Mouse (Mus musculus): ENCODE results near the gene Zfp335. TPM values are rescaled to one million over a fixed set of nuclear protein-coding genes. Genes with fewer than 3 reads are reported as not detected.

The Zfp335 gene
- total and polyA plus RNA-seq, 2 experiments = 2.4 to 18.9 TPM

DNA sequence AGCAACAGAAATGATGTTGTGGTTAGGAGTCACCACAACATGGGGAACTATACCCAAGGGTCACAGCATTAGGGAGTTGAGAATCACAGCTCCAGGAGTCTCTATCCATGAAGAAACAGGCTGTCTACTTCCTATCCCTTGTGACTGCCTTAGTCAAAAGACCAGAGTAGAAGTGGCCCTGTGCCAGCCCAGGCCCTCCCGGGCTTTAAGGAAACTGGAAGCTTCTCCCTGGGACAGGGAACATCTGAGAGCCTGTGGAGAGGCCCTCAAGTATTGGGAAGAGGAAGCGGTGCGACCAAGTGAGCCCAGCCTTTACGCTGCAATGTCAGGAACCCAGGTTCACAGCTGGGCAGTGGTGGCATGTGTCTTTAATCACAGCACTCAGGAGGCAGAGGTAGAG is 24.4 kb upstream of the Zfp335 start:
- 81% methylated on average over 4 of the region's 4 CpGs for WGBS
- no peak for TF ChIP-seq CTCF (IDR thresholded peaks at IDR 0.05; ENCODE audit: low read depth, low read length)
- no peak for TF ChIP-seq POLR2A (IDR thresholded peaks at IDR 0.05; ENCODE audit: extremely low read depth, insufficient read depth, low read length)
- Histone ChIP-seq H3K27ac (replicated peaks; ENCODE audit: insufficient read depth, low read depth, low read length) (no peak overlapping the region), H3K4me1 (ENCODE audit: control insufficient read depth, insufficient read depth, low read length) (peaks cover 3% of the 10 kb centered on the region; the same call in 1 of the 2 replicates), H3K79me2 (ENCODE audit: control insufficient read depth, insufficient read depth, low read length) (no peaks in the 10 kb centered on the region), H3K36me3 (ENCODE audit: control insufficient read depth, insufficient read depth, low read length) (no peaks in the 10 kb centered on the region), H3K4me3 (ENCODE audit: insufficient read depth, low read depth, low read length) (no peak overlapping the region), H3K27me3 (ENCODE audit: control insufficient read depth, insufficient read depth, low read length) (peaks cover 6% of the 10 kb centered on the region; the same call in 1 of the 2 replicates), H3K9ac (ENCODE audit: low read depth, low read length) (no peak overlapping the region)
- no peak for DNase-seq (ENCODE audit: extremely low read depth, low read depth, low spot score)

DNA sequence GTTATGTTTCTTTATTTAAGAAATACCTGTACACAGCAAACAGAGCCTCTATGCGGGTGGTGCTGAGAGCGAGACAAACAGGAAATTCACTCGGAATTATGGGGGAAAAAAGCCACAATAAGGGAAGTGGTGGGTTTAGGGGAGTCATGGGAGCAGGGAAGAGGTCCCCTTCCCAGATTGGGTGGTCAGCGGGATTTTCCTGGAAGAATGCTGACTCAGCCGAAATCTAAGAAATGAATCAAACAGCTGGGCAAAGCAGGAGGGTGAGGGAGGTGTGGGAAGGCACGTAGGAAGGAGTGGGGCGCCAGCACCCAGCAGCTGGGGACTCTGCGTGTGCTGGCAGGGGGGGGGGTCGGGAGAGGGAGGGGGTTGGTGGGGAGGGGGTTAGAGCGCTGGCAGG is 22.0 kb upstream of the Zfp335 start:
- DNase-seq (ENCODE audit: extremely low read depth, low read depth, low spot score) = no peak
- Histone ChIP-seq H3K79me2 (ENCODE audit: control insufficient read depth, insufficient read depth, low read length) (no peaks in the 10 kb centered on the region), H3K4me1 (ENCODE audit: control insufficient read depth, insufficient read depth, low read length) (peaks cover 3% of the 10 kb centered on the region; the same call in 1 of the 2 replicates), H3K9ac (ENCODE audit: low read depth, low read length) (no peak overlapping the region), H3K27me3 (ENCODE audit: control insufficient read depth, insufficient read depth, low read length) (no peaks in the 10 kb centered on the region), H3K36me3 (ENCODE audit: control insufficient read depth, insufficient read depth, low read length) (no peaks in the 10 kb centered on the region), H3K4me3 (ENCODE audit: insufficient read depth, low read depth, low read length) (no peak overlapping the region), H3K27ac (replicated peaks; ENCODE audit: insufficient read depth, low read depth, low read length) (no peak overlapping the region)
- 37% methylated on average over 10 of the region's 10 CpGs for WGBS
- TF ChIP-seq POLR2A (IDR thresholded peaks at IDR 0.05; ENCODE audit: extremely low read depth, insufficient read depth, low read length) = no peak
- no peak for TF ChIP-seq CTCF (IDR thresholded peaks at IDR 0.05; ENCODE audit: low read depth, low read length)

DNA sequence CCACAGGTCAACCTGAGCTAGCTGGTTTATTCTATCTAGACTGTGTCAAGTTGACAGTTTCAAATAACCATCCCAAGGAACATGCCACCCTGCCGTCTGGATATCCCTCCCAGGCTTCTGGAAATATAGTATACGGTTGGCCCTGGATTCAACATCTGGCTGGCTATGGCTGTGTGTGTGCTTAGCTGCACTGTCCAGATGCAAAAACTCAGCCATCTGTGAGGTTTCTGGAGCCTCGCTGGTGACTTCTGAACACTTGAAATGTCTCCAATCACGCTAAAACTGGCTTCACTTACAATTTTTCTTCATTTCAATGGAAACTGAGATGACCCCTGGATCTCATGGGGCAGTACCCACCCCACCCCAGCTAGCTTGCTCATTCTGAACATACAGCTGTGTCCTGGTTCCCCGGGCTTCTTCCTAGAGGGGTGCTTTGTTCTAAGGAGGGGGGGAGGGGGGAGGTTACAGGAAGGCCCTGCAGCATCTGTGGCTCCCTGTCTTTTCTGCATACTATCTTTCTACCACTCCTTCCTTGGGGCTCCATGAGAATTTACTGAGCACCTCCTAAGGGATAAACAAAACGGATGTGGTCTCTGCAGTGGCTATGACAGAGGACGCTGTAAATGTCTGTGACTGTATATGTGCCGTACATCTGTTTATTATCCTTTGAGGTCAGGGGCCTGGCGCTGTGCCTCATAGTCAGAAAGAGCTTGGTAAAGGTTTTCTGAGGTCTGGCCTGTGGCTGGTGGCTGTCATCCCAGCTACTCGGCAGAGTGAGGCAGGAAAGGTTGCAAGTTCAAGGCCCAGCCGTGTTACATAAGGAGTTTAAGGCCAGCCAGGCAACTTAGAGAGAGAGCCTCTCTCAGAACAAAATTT is 19.4 kb upstream of the Zfp335 start:
- Histone ChIP-seq H3K27ac (replicated peaks; ENCODE audit: insufficient read depth, low read depth, low read length) (no peak overlapping the region), H3K27me3 (ENCODE audit: control insufficient read depth, insufficient read depth, low read length) (no peaks in the 10 kb centered on the region), H3K4me3 (ENCODE audit: insufficient read depth, low read depth, low read length) (no peak overlapping the region), H3K9ac (ENCODE audit: low read depth, low read length) (no peak overlapping the region), H3K79me2 (ENCODE audit: control insufficient read depth, insufficient read depth, low read length) (no peaks in the 10 kb centered on the region), H3K4me1 (ENCODE audit: control insufficient read depth, insufficient read depth, low read length) (no peaks in the 10 kb centered on the region), H3K36me3 (ENCODE audit: control insufficient read depth, insufficient read depth, low read length) (no peaks in the 10 kb centered on the region)
- 67% methylated on average over 11 of the region's 11 CpGs for WGBS
- no peak for TF ChIP-seq CTCF (IDR thresholded peaks at IDR 0.05; ENCODE audit: low read depth, low read length)
- no peak for TF ChIP-seq POLR2A (IDR thresholded peaks at IDR 0.05; ENCODE audit: extremely low read depth, insufficient read depth, low read length)
- DNase-seq (ENCODE audit: extremely low read depth, low read depth, low spot score) = no peak

DNA sequence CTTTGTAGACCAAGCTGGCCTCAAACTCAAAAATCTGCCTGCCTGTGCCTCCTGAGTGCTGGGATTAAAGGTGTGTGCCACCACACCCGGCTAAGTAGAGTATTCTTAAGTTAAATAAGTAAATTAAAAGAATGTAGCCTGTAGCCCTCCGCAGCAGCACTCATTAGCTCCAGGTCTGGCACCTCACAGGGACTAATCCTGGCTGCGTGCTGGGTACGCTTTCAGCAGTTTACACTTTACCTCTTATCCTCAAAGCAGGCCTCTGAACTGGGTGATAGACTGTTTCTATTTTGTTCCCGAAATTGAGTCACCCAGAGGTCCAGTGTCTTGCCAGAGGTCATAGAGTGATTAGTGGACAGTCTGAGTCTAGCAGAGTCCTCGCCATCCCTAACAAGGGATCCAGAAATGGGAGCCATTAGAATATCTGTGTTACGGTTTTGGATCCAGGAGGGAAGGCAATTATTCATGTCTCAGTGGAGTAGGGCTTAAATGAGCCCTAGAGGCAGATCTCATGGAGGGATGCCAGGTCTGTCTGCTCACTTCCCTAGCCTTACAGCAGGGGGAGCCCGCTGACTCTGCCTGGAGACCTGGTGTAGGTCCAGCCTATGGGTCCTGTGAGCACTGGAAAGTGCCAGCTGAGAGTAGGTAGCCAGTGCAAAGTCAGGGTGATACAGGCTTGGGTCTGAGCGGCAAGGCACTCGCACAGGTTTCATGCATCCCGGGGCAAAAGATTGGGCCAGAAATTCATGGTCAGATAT is 12.7 kb upstream of the Zfp335 start:
- H3K79me2 ChIP-seq (ENCODE audit: control insufficient read depth, insufficient read depth, low read length) = no peaks in the 10 kb centered on the region
- peak; percentile 65 for DNase-seq (ENCODE audit: extremely low read depth, low read depth, low spot score)
- TF ChIP-seq CTCF (IDR thresholded peaks at IDR 0.05; ENCODE audit: low read depth, low read length) (peak; percentile 97), POLR2A (IDR thresholded peaks at IDR 0.05; ENCODE audit: extremely low read depth, insufficient read depth, low read length) (no peak)
- WGBS = 33% methylated on average over 11 of the region's 11 CpGs
- H3K4me1 ChIP-seq (ENCODE audit: control insufficient read depth, insufficient read depth, low read length) = no peaks in the 10 kb centered on the region
- peaks cover 1% of the 10 kb centered on the region; the same call in 1 of the 2 replicates for H3K36me3 ChIP-seq (ENCODE audit: control insufficient read depth, insufficient read depth, low read length)
- no peak overlapping the region for H3K27ac ChIP-seq (replicated peaks; ENCODE audit: insufficient read depth, low read depth, low read length)
- no peak overlapping the region for H3K4me3 ChIP-seq (ENCODE audit: insufficient read depth, low read depth, low read length)
- no peaks in the 10 kb centered on the region for H3K27me3 ChIP-seq (ENCODE audit: control insufficient read depth, insufficient read depth, low read length)
- H3K9ac ChIP-seq (ENCODE audit: low read depth, low read length) = no peak overlapping the region

DNA sequence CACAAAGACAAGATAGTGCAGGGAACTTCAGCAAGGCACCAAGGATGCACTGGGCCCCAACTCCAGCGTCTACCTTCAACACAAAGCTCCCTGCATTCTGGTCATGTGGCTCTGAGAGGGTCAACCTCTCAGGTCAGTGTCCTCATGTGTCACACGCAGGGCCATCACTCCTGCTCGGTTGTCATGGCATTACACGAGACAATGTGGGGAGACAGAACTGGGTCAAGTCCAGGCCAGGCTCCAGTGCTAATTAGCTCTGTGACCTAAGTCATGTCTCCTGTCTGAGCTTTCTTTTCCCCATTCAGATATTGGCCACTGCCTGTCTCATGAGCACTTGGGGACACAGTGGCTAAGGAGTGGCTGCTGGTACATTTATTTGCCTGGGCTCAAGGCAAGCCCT is 11.7 kb upstream of the Zfp335 start:
- H3K79me2 ChIP-seq (ENCODE audit: control insufficient read depth, insufficient read depth, low read length) = no peaks in the 10 kb centered on the region
- no peak overlapping the region for H3K27ac ChIP-seq (replicated peaks; ENCODE audit: insufficient read depth, low read depth, low read length)
- H3K36me3 ChIP-seq (ENCODE audit: control insufficient read depth, insufficient read depth, low read length) = peaks cover 2% of the 10 kb centered on the region; the same call in 1 of the 2 replicates
- no peaks in the 10 kb centered on the region for H3K27me3 ChIP-seq (ENCODE audit: control insufficient read depth, insufficient read depth, low read length)
- no peak overlapping the region for H3K9ac ChIP-seq (ENCODE audit: low read depth, low read length)
- 62% methylated on average over 4 of the region's 4 CpGs for WGBS
- DNase-seq (ENCODE audit: extremely low read depth, low read depth, low spot score) = no peak
- no peak overlapping the region for H3K4me3 ChIP-seq (ENCODE audit: insufficient read depth, low read depth, low read length)
- no peaks in the 10 kb centered on the region for H3K4me1 ChIP-seq (ENCODE audit: control insufficient read depth, insufficient read depth, low read length)
- TF ChIP-seq CTCF (IDR thresholded peaks at IDR 0.05; ENCODE audit: low read depth, low read length) = no peak
- no peak for TF ChIP-seq POLR2A (IDR thresholded peaks at IDR 0.05; ENCODE audit: extremely low read depth, insufficient read depth, low read length)

Data from liver, adult 2 months (tissue).